Mouse (Mus musculus) retina, adult 2 months (tissue): ENCODE measurements around the gene Pdzrn4.

Experiments
- DNase-seq: peaks from one replicate; pipeline ENCODE4 v3.0.0-alpha.2; 2012; ENCODE audit warnings: low read depth, low spot score

The Pdzrn4 gene

GRCm38 (mm10) chr15:92704146-92704545 is 307.5 kb downstream of the Pdzrn4 start:
- DNase-seq, result no peak

- no peak for DNase-seq
These were observed 342.0 kb downstream of the Pdzrn4 start for GRCm38 (mm10) chr15:92738676-92739075.

DNA sequence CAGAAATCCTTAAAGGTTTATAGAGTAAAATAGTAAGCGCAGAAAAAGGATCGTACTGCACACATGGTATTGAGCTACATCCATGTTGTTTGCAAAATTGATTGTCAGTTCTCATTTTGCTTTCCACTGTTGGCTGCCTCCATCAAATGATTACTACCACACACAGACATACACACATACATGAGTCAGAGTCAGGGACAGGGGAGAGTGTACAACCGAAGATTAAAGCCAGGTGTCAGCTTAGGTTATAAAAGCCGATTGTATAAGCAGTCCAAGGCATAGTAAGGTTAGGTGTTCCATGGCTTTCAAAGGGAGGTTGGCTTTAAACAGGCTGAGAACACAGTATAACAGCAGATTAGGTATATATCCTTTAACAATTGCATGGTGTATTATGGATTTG is 343.2 kb downstream of the Pdzrn4 start:
- DNase-seq, result no peak

GRCm38 (mm10) chr15:92743624-92744023 is 346.9 kb downstream of the Pdzrn4 start:
- no peak for DNase-seq

DNA sequence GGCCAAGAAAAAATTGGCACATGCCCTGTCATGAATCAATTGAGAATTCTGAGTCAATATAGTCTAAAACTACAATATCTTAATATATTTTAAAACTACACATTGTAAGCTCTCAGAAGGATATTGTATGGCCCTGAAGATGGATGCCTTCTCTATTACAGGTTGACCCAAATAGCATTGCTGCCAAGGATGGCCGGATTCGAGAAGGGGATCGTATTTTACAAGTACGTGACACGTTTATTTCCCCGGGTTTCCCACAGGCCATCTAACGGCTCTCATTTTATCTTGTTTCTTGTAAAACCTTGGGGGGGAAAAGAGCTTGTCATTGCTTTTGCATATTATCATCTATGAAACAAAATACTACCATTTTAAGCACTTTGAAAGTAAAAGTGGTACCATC is 349.4 kb downstream of the Pdzrn4 start:
- no peak for DNase-seq

- no peak for DNase-seq
These were observed 355.5 kb downstream of the Pdzrn4 start for GRCm38 (mm10) chr15:92752167-92752566.

DNA sequence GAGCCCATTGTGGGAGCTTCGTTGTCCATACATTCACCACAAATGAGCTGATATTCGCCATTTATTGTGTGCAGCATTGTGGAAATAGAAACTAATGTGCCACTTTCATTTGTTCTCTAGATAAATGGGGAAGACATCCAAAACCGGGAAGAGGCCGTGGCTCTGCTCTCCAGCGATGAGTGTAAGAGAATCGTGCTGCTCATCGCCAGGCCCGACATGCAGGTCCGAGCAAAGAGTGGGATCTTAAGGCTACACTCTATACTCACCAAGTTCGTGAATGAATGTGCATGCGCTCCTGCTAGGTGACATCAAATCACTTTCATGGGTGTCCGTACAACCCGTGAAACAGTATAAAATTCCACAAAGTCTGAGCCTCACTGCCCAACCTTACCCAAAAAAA is 355.9 kb downstream of the Pdzrn4 start:
- no peak for DNase-seq

- no peak for DNase-seq
These were observed 360.6 kb downstream of the Pdzrn4 start for GRCm38 (mm10) chr15:92757085-92757903.

DNA sequence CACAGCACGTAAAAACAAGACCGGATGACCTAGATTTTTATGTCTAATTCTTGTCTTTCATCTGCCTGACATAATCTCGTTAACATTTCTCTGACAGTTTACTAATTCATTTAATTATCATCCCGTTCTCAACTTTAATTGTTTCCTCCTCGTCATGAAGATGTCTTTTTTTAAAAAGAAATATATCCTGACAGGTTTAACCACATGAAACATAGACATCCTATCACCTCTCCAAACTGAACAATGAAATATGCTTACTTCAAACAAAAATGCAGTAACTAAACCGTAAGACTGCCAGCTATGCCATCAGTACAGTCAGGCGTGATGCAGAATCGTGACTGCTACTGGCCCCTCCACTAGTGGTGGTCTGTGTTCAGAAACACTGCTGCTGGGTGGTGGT is 362.3 kb downstream of the Pdzrn4 start:
- DNase-seq, result no peak

- DNase-seq, result no peak
These were observed 366.6 kb downstream of the Pdzrn4 start for GRCm38 (mm10) chr15:92763303-92763702.

GRCm38 (mm10) chr15:92769535-92769934 is 372.9 kb downstream of the Pdzrn4 start:
- DNase-seq, result no peak

- no peak for DNase-seq
These were observed 391.4 kb downstream of the Pdzrn4 start for GRCm38 (mm10) chr15:92788036-92788435.

DNA sequence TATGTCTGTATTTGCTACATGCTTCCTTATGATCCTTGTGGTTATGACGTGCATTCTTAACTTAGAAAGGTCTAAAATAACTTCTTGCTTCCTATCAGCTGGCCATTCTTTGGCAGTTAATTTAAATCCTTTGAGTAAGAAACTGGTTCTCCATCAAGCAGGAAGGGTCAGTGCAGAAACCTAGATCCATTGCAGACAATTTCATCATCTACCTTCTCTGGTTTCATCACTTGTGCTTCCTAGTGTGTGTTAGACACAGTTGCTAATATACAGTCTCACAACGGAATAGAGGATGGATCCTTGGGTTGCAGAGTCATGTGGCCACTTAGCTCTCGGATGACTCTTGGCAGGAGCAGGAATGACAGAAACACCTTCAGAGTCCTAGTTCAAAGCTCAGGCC is 397.6 kb downstream of the Pdzrn4 start:
- no peak for DNase-seq

- DNase-seq, result no peak
These were observed 409.3 kb downstream of the Pdzrn4 start for GRCm38 (mm10) chr15:92805934-92806333.

DNA sequence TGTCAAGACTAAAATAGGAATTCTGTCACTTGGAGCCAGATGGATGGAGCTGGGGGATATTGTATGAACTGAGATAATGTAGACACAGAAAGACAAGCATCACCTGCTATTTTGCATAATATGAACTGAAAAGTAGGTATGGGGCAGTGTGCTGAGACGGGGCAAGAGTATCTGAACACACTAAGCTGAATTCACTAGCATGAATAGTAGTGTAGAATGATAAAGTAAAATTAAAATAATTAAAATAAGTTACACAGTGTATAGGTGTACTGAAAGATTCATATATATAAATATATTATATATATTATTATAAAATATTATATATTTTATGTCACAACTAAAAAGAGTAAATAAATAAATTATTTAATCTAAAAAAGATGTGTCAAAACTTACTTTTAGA is 409.7 kb downstream of the Pdzrn4 start:
- DNase-seq, result no peak
